ENCODE assay signal across 25 mouse cellular contexts in the genomic region with DNA sequence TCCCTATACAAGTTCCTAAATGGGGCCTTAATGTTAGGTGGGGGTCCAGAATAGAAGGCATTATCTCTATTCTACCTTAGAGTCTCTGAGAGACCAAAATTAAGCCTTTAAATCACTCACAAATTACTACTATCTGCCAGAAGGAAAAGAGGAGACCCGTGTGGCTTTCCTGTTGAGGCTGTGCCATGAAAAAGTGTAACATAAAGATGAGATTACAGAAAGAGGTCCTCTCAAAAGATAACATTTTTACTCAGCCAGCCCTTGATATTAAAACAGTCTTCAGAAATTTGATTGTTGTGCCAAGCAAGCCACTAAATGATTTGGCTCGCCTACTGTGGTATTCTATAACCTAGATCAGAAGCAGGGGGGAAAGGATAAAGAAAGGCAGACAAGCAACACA. TPM values are rescaled to one million over a fixed set of nuclear protein-coding genes. Genes with fewer than 3 reads are reported as not detected.
DNase-seq lines count a peak whose midpoint lies in the region; ATAC-seq and TF ChIP-seq lines count a peak whose summit lies in the region.
"Had no signal": no experiment of that assay in that cellular context is flagged by ENCODE, and none has a peak within 500 bp of the region (broad histone marks: within the 10 kb centered on the region; RNA-seq: fewer than 3 reads in every experiment).

No protein-coding gene starts in this region.

- no peak for TF ChIP-seq POLR2A in MEL (IDR thresholded peaks at IDR 0.05; ENCODE audit: control insufficient read depth in 1 of 2, insufficient read depth in 1 of 2, low read depth in 1 of 2, low read length in 2 of 2, poor library complexity in 1 of 2)

- no peak overlapping the region for H3K4me2 ChIP-seq in liver, postnatal 0 days (ENCODE audit: low read depth, low read length)
- H3K4me2 ChIP-seq in liver, embryonic 12.5 days = no peak overlapping the region
- H3K4me2 ChIP-seq: embryonic facial prominence, embryonic 13.5 days; embryonic facial prominence, embryonic 15.5 days; forebrain, embryonic 12.5 days had no signal

- no peaks in the 10 kb centered on the region for H3K9me3 ChIP-seq in liver, postnatal 0 days (ENCODE audit: low read length)
- H3K9me3 ChIP-seq in liver, embryonic 12.5 days (replicated peaks) = no peaks in the 10 kb centered on the region; the same call in 1 of the 2 replicates
- no peaks in the 10 kb centered on the region for H3K9me3 ChIP-seq in MEL (replicated peaks; ENCODE audit: insufficient read depth, low read length)
- H3K9me3 ChIP-seq: embryonic facial prominence, embryonic 13.5 days; embryonic facial prominence, embryonic 15.5 days; forebrain, embryonic 10.5 days; forebrain, embryonic 12.5 days; G1E had no signal

- no peaks in the 10 kb centered on the region for H3K27me3 ChIP-seq in liver, postnatal 0 days (ENCODE audit: insufficient read depth, low read length)
- H3K27me3 ChIP-seq in liver, embryonic 12.5 days (replicated peaks) = no peaks in the 10 kb centered on the region
- no peaks in the 10 kb centered on the region for H3K27me3 ChIP-seq in MEL (ENCODE audit: control insufficient read depth in 1 of 2, insufficient read depth in 2 of 2, low read length in 2 of 2)
- H3K27me3 ChIP-seq: CH12.LX; embryonic facial prominence, embryonic 13.5 days; embryonic facial prominence, embryonic 15.5 days; forebrain, embryonic 12.5 days had no signal

- H3K4me1 ChIP-seq in liver, postnatal 0 days (ENCODE audit: insufficient read depth) = peaks cover 15% of the 10 kb centered on the region
- H3K4me1 ChIP-seq in liver, embryonic 12.5 days = peaks cover 23% of the 10 kb centered on the region
- H3K4me1 ChIP-seq in MEL (ENCODE audit: control insufficient read depth in 1 of 2, insufficient read depth in 2 of 2, low read length in 2 of 2) = peaks cover 4 to 8% of the 10 kb centered on the region in 2 experiments
- H3K4me1 ChIP-seq: embryonic facial prominence, embryonic 13.5 days; forebrain, embryonic 10.5 days; forebrain, embryonic 12.5 days had no signal

- peaks cover 9% of the 10 kb centered on the region for H3K79me2 ChIP-seq in MEL (ENCODE audit: control insufficient read depth, insufficient read depth, low read length, poor library complexity)

- no peak for DNase-seq in gastrocnemius, adult 2 months
- DNase-seq in gastrocnemius, postnatal 10 days = no peak
- no peak for DNase-seq in liver, postnatal 0 days
- DNase-seq in MEL (ENCODE audit: low read depth, low spot score) = no peak
- no peak for DNase-seq in cerebellum, postnatal 10 days
- DNase-seq: adrenal gland, adult 2 months; adrenal gland, postnatal 10 days; adrenal gland, postnatal 25 days; B cell, adult 2 months; cerebellum, adult 11 months; cerebellum, adult 18-20 months; cerebellum, adult 8-10 months; cerebellum, adult 9-11 months; cerebellum, postnatal 25 days had no signal

- 61% methylated on average over 2 of the region's 2 CpGs for WGBS in liver, postnatal 0 days (ENCODE audit: insufficient replicate concordance)
- WGBS in liver, embryonic 12.5 days (ENCODE audit: insufficient replicate concordance) = 49% methylated on average over 2 of the region's 2 CpGs

- intact Hi-C loops in gastrocnemius, adult 2 months (cut with DNase I) = no loop called here

- TF ChIP-seq RAD21 in MEL (IDR thresholded peaks at IDR 0.05; ENCODE audit: low read depth, low read length) = no peak

- ATAC-seq in liver, postnatal 0 days = no peak
- ATAC-seq in liver, embryonic 12.5 days = no peak
- peak; percentile 61 for ATAC-seq in megakaryocyte-erythroid progenitor cell, adult 5-6 weeks (replicated peaks; ENCODE audit: low FRiP score, low TSS enrichment, poor library complexity, severe bottlenecking)
- ATAC-seq: forebrain, embryonic 14.5 days; forebrain, embryonic 16.5 days had no signal

- no peak overlapping the region for H3K4me3 ChIP-seq in gastrocnemius, adult 2 months
- no peak overlapping the region for H3K4me3 ChIP-seq in liver, postnatal 0 days (ENCODE audit: low read depth, low read length)
- no peak overlapping the region for H3K4me3 ChIP-seq in liver, embryonic 12.5 days
- H3K4me3 ChIP-seq in MEL (ENCODE audit: control insufficient read depth in 1 of 2, insufficient read depth in 1 of 2, low read depth in 2 of 2, low read length in 2 of 2) = no peak overlapping the region
- H3K4me3 ChIP-seq: embryonic facial prominence, embryonic 13.5 days; embryonic facial prominence, embryonic 15.5 days; erythroblast, embryonic 14.5 days; forebrain, embryonic 10.5 days; forebrain, embryonic 12.5 days had no signal

- TF ChIP-seq EP300 in liver, postnatal 0 days (IDR thresholded peaks at IDR 0.05; ENCODE audit: low read depth) = no peak
- peak in 1 of 2 experiments; percentile 53; a peak in 2 of 4 replicates for TF ChIP-seq EP300 in MEL (IDR thresholded peaks at IDR 0.05; ENCODE audit: low read depth in 1 of 2, low read length in 2 of 2)

- H3K36me3 ChIP-seq in liver, postnatal 0 days (replicated peaks; ENCODE audit: insufficient read depth, low read length) = 0 out of 2 replicates have a peak, but pooled peaks cover 3% of the 10 kb centered on the region
- H3K36me3 ChIP-seq in liver, embryonic 12.5 days = peaks cover 21% of the 10 kb centered on the region
- peaks cover 3 to 18% of the 10 kb centered on the region in 2 experiments for H3K36me3 ChIP-seq in MEL (ENCODE audit: control insufficient read depth in 1 of 2, insufficient read depth in 2 of 2, low read length in 2 of 2)
- H3K36me3 ChIP-seq: forebrain, embryonic 12.5 days had no signal

- no peak overlapping the region for H3K9ac ChIP-seq in liver, postnatal 0 days (replicated peaks)
- no peak overlapping the region for H3K9ac ChIP-seq in liver, embryonic 12.5 days
- H3K9ac ChIP-seq in MEL (ENCODE audit: control insufficient read depth, low read depth, low read length, poor library complexity, severe bottlenecking) = no peak overlapping the region
- H3K9ac ChIP-seq: embryonic facial prominence, embryonic 13.5 days; embryonic facial prominence, embryonic 15.5 days; forebrain, embryonic 12.5 days had no signal

- TF ChIP-seq CTCF in gastrocnemius, adult 2 months (IDR thresholded peaks at IDR 0.05) = no peak
- no peak for TF ChIP-seq CTCF in liver, postnatal 0 days (IDR thresholded peaks at IDR 0.05; ENCODE audit: low read depth)
- TF ChIP-seq CTCF in MEL (IDR thresholded peaks at IDR 0.05 in 2 of 3, conservative IDR thresholded peaks at IDR 0.05 in 1 of 3; ENCODE audit: control insufficient read depth in 1 of 3, insufficient read depth in 1 of 3, low read depth in 2 of 3, low read length in 3 of 3, poor library complexity in 1 of 3, severe bottlenecking in 1 of 3) = no peak

- H3K27ac ChIP-seq in gastrocnemius, adult 2 months = peak overlapping the region; percentile 71
- peak overlapping the region; percentile 39; the same call in 1 of the 2 replicates for H3K27ac ChIP-seq in liver, postnatal 0 days (ENCODE audit: low read depth)
- H3K27ac ChIP-seq in liver, embryonic 12.5 days = no peak overlapping the region
- no peak overlapping the region for H3K27ac ChIP-seq in MEL (ENCODE audit: control insufficient read depth, low read depth, low read length)
- H3K27ac ChIP-seq: embryonic facial prominence, embryonic 13.5 days; embryonic facial prominence, embryonic 15.5 days; forebrain, embryonic 10.5 days; forebrain, embryonic 12.5 days had no signal

TF ChIP-seq in MEL, 35 proteins besides CTCF, POLR2A, EP300 and RAD21 (continues in another document):
- TF ChIP-seq MEF2A (IDR thresholded peaks at IDR 0.05; ENCODE audit: extremely low read depth, insufficient replicate concordance, low read depth, low read length, poor library complexity, severe bottlenecking) = no peak
- TF ChIP-seq UBTF (IDR thresholded peaks at IDR 0.05; ENCODE audit: borderline replicate concordance, insufficient read depth, low read depth, low read length) = no peak
- TF ChIP-seq GABPA (IDR thresholded peaks at IDR 0.05; ENCODE audit: low read depth, low read length) = no peak
- no peak for TF ChIP-seq ZC3H11A (IDR thresholded peaks at IDR 0.05; ENCODE audit: low read depth, low read length)
- no peak for TF ChIP-seq MYB (IDR thresholded peaks at IDR 0.05; ENCODE audit: low read depth, low read length)
- no peak for TF ChIP-seq USF1 (IDR thresholded peaks at IDR 0.05; ENCODE audit: low read depth, low read length)
- no peak for TF ChIP-seq ZMIZ1 (IDR thresholded peaks at IDR 0.05; ENCODE audit: low read depth, low read length)
- TF ChIP-seq POLR2AphosphoS5 (IDR thresholded peaks at IDR 0.05; ENCODE audit: borderline replicate concordance, low read depth, low read length) = no peak
- TF ChIP-seq ETS1 (IDR thresholded peaks at IDR 0.05; ENCODE audit: low read depth, low read length) = 0 out of 2 replicates have a peak, but pooled peaks have one; percentile 37
- TF ChIP-seq E2F4 (IDR thresholded peaks at IDR 0.05; ENCODE audit: borderline replicate concordance, low read depth, low read length) = no peak
- peak; percentile 40; the same call in 1 of the 2 replicates for TF ChIP-seq TCF12 (IDR thresholded peaks at IDR 0.05; ENCODE audit: low read depth, low read length)
- no peak for TF ChIP-seq NRF1 (IDR thresholded peaks at IDR 0.05; ENCODE audit: insufficient read depth, low read depth, low read length, poor library complexity, severe bottlenecking)
- no peak for TF ChIP-seq MXI1 (IDR thresholded peaks at IDR 0.05; ENCODE audit: low read depth, low read length)
- TF ChIP-seq POLR2AphosphoS2 (IDR thresholded peaks at IDR 0.05; ENCODE audit: low read length) = no peak
- TF ChIP-seq SIN3A (IDR thresholded peaks at IDR 0.05; ENCODE audit: low read length) = no peak
- TF ChIP-seq CHD2 (IDR thresholded peaks at IDR 0.05; ENCODE audit: low read length) = no peak
- TF ChIP-seq MAZ (IDR thresholded peaks at IDR 0.05; ENCODE audit: low read depth, low read length) = no peak
- TF ChIP-seq MYC (IDR thresholded peaks at IDR 0.05; ENCODE audit: low read depth, low read length) = no peak
- no peak for TF ChIP-seq BHLHE40 (IDR thresholded peaks at IDR 0.05; ENCODE audit: borderline replicate concordance, low read depth, low read length)
- no peak for TF ChIP-seq SMC3 (IDR thresholded peaks at IDR 0.05; ENCODE audit: low read depth, low read length)
- no peak for TF ChIP-seq ELF1 (IDR thresholded peaks at IDR 0.05; ENCODE audit: low read depth, low read length)

RNA-seq across cellular contexts. Expression of gene Abi1, which starts 32.9 kb away (rescaled TPM):
- total RNA-seq in gastrocnemius, adult 2 months (2021) = 10 to 100 TPM; 17.3 to 18.9 TPM
- total RNA-seq in gastrocnemius, postnatal 10 days (2021) = 10 to 100 TPM; 28.6 to 34.7 TPM
- 15.9 and 16.2 TPM in 2 replicates for polyA plus RNA-seq in liver, postnatal 0 days (2015; fragmentation: Nextera tagmentation; extraction: Ambion mirVana)
- 21.0 and 21.3 TPM in 2 replicates for polyA plus RNA-seq in liver, embryonic 12.5 days (2016; fragmentation: Nextera tagmentation; extraction: Ambion mirVana)
- 31.9 and 41.0 TPM in 2 replicates for total RNA-seq in MEL (2012; rRNA removed)
- polyA plus RNA-seq in MEL (2012; ENCODE audit: insufficient read depth in 1 of 2, insufficient read length in 2 of 2, low read depth in 1 of 2, low replicate concordance in 2 of 2, missing spikeins in 1 of 2) = 10 to 100 TPM in 1 of 2 experiments, not detected in 1; 69.8 TPM
- 49.1 and 70.0 TPM in 2 replicates for total RNA-seq in megakaryocyte-erythroid progenitor cell, adult 5-6 weeks (2014; fragmentation: Nextera tagmentation)
- total RNA-seq in megakaryocyte-erythroid progenitor cell, adult 5-6 weeks (2017) = 77.0 and 113 TPM in 2 replicates

Comparison
In these comparisons a context has a peak if more than half of its experiments do, and no peak if none do; other contexts are left out.
1. H3K27ac ChIP-seq: peak in gastrocnemius, adult 2 months (single experiment) and liver, postnatal 0 days (single experiment); none in liver, embryonic 12.5 days (single experiment) and MEL (single experiment).